Mouse (Mus musculus) erythroid progenitor cell, adult 5-6 weeks (primary cell): ENCODE results near the gene Hdhd5. TPM values are rescaled to one million over a fixed set of nuclear protein-coding genes. Genes with fewer than 3 reads are reported as not detected.

Source experiments
- ATAC-seq: replicated peaks from 2 replicates; pipeline ENCODE4 v1.8.0; 2016; ENCODE audit warnings: moderate number of reproducible peaks, mild to moderate bottlenecking, moderate TSS enrichment, inconsistent platforms; ENCODE audit not compliant: poor library complexity, low FRiP score, severe bottlenecking
- total RNA-seq, 2 experiments: library from RNA; stranded (forward) in 1 of 2; stranded (reverse) in 1 of 2; fragments of 150-400 nt in 1 of 2; fragments of 186-747, 209-891 nt in 1 of 2; gene quantifications; 2 replicates each; pipeline versions ENCODE4 v1.2.3 to v1.2.4; 2015 to 2017; ENCODE audit warnings: low replicate concordance in 2 of 2

Gene Hdhd5
- total RNA-seq, 2 experiments from 2014 or later = 2.1 to 3.4 TPM

GRCm38 (mm10) chr6:120463884-120464283 lies 67.2 kb downstream of the Hdhd5 start:
- peak; percentile 68 for ATAC-seq

DNA sequence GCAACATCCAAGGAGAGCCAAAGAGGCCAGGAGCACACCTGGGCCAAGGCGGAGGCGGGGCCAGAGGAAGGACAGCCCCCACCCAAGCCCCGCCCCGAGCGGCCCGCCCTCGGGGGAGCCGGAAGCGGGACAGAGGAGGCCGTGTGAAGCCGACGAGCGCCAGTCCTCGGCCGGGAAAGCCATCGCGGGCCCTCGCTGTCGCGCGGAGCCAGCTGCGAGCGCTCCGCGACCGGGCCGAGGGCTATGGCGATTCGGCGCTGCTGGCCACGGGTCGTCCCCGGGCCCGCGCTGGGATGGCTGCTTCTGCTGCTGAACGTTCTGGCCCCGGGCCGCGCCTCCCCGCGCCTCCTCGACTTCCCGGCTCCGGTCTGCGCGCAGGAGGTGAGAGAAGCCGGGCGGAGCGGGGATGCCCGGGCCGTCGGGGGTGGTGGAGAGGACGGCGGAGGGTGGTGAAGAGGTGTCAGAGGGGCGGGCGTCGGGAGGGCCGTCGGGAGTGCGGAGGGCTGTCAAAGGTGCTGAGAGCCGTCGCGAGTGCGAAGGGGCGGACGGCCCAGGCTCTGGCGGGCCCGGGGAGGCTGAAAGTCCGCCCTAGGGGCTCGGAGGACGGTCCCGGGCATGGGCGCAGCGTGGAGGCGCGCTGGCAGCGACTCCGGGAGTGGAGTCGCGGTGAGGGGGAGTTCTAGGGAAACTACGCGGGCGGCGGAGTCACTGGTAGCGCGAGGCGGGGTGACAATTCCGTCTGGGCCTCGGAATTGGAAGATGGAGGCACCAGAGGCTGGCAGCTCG lies 67.8 kb downstream of the Hdhd5 start, which contains the start of gene Il17ra:
TSS of gene Il17ra (plus strand) at position 162 of the 786 bp plus-strand sequence.
- ATAC-seq = peak; percentile 82

GRCm38 (mm10) chr6:120462251-120462650 lies 68.9 kb downstream of the Hdhd5 start:
- no peak for ATAC-seq

DNA sequence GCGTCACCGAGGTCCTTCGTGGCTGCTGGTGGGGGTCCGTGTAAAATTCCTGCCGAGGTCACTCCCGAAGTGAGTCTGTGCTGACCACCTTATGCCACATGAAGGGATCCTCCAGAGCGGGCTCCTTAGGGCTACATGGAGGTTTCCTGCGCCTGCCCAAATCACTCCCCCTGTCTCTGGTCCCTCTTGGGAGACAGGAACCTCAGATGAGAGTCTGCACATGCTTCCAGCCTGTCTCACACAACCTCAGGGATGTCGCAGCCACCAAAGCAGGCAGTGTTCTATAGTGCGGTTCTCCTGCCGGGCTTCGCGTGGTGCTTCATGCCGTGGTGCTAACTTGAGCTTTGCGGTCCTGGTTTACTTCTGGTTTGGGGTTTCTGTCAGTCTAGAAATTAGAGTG lies 69.9 kb downstream of the Hdhd5 start:
- ATAC-seq = no peak

Other genes with a start within 250 kb of the Hdhd5 start
- not detected in 2 replicates for gene D330020A13Rik, start 237.0 kb downstream of the Hdhd5 start, total RNA-seq (2015; ENCODE audit: low replicate concordance)
- gene D330020A13Rik, start 237.0 kb downstream of the Hdhd5 start, total RNA-seq (2017; ENCODE audit: low replicate concordance) = not detected in 2 replicates
- 0.42 TPM in 1 of 2 replicates, not detected in the other for gene B4galnt3, start 236.8 kb downstream of the Hdhd5 start, total RNA-seq (2015; ENCODE audit: low replicate concordance)
- gene B4galnt3, start 236.8 kb downstream of the Hdhd5 start, total RNA-seq (2017; ENCODE audit: low replicate concordance) = 1.0 and 1.9 TPM in 2 replicates
- gene Kdm5a, start 167.2 kb downstream of the Hdhd5 start, total RNA-seq (2015; ENCODE audit: low replicate concordance) = 20.2 and 44.4 TPM in 2 replicates
- gene Kdm5a, start 167.2 kb downstream of the Hdhd5 start, total RNA-seq (2017; ENCODE audit: low replicate concordance) = 97.5 and 109 TPM in 2 replicates
- gene Ccdc77, start 166.9 kb downstream of the Hdhd5 start, total RNA-seq (2015; ENCODE audit: low replicate concordance) = 52.0 and 55.1 TPM in 2 replicates
- 74.8 and 113 TPM in 2 replicates for gene Ccdc77, start 166.9 kb downstream of the Hdhd5 start, total RNA-seq (2017; ENCODE audit: low replicate concordance)
- gene Il17ra, start 68.1 kb downstream of the Hdhd5 start, total RNA-seq (2015; ENCODE audit: low replicate concordance) = 8.4 and 11.5 TPM in 2 replicates
- 10.5 and 11.7 TPM in 2 replicates for gene Il17ra, start 68.1 kb downstream of the Hdhd5 start, total RNA-seq (2017; ENCODE audit: low replicate concordance)
- not detected in 2 replicates for gene Tmem121b, start 37.5 kb downstream of the Hdhd5 start, total RNA-seq (2015; ENCODE audit: low replicate concordance)
- gene Tmem121b, start 37.5 kb downstream of the Hdhd5 start, total RNA-seq (2017; ENCODE audit: low replicate concordance) = not detected in 2 replicates
- 66.0 and 83.0 TPM in 2 replicates for gene Cecr2, start 135.1 kb upstream of the Hdhd5 start, total RNA-seq (2015; ENCODE audit: low replicate concordance)
- gene Cecr2, start 135.1 kb upstream of the Hdhd5 start, total RNA-seq (2017; ENCODE audit: low replicate concordance) = 56.0 and 89.0 TPM in 2 replicates
- not detected in 2 replicates for gene Slc25a18, start 242.3 kb upstream of the Hdhd5 start, total RNA-seq (2015; ENCODE audit: low replicate concordance)
- gene Slc25a18, start 242.3 kb upstream of the Hdhd5 start, total RNA-seq (2017; ENCODE audit: low replicate concordance) = not detected in 2 replicates